Mouse (Mus musculus) stomach, adult 2 months (tissue): ENCODE measurements around the gene Plg. TPM values are rescaled to one million over a fixed set of nuclear protein-coding genes. Genes with fewer than 3 reads are reported as not detected.

ENCODE experiments used
- polyA plus RNA-seq: library from polyadenylated mRNA; depleted of rRNA; stranded (reverse); fragments of >200 nt; gene quantifications from 2 replicates; pipeline ENCODE4 v1.2.3, GENCODE M21; 2012; rRNA removed

Gene Plg
- 0.06 TPM in 1 of 2 replicates, not detected in the other for polyA plus RNA-seq

DNA sequence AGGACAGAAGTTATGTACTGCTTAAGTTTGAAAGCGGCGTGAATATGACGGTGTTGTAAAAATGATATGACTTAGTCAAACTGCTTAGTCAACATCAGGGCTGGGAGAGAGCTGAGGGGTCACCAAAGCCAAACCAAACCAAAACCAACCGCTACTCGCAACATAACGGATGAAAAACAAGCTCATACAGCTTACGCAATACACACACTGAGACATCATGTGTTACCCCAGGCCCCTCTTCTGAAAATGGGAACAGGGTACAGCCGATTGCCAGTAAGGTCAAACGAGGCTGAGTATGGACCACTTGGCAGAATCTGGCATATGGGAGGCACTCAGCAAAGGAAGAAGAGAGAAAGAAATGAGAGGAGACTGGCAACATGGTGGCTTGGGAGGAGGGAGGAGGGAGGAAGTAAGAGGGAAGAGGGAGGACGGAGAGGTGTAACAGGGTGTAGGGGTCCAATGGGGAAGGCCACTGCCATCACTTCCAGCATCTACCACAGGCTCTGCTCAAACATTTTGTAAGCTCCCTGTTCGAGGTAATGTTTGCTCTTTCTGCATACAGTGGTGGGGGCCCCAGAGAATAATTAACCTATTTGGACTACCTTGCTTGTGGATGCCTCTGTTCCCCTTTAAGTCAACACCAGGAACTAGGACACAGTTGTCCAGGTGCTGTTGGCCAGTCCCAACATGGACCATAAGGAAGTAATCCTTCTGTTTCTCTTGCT lies at the start of gene Plg:
Gene Plg, plus strand, starts transcription at position 628 of the 725 bp plus-strand sequence.

Other genes with a start within 250 kb of the Plg start
- gene Map3k4, start 59.8 kb upstream of the Plg start, polyA plus RNA-seq: 13.2 and 20.4 TPM in 2 replicates
- 0.51 and 0.56 TPM in 2 replicates for gene Slc22a3, start 129.1 kb downstream of the Plg start, polyA plus RNA-seq
- not detected in 2 replicates for gene Slc22a2, start 205.5 kb downstream of the Plg start, polyA plus RNA-seq